Mouse (Mus musculus) macrophage (primary cell): Measurements from ENCODE around the gene Klf16. TPM values are rescaled to one million over a fixed set of nuclear protein-coding genes. Genes with fewer than 3 reads are reported as not detected.
"Not testable (repeated sequence)": the region's sequence is repeated elsewhere in the genome, so short reads cannot be mapped to it uniquely, and the experiment has no call there.

Experiments
- H3K27ac ChIP-seq: fragments of 350-480 bp; formaldehyde crosslinking; 2 replicates; pipeline ENCODE4 v1.9.0; 2021
- H3K36me3 ChIP-seq: fragments of 350-480 bp; formaldehyde crosslinking; 2 replicates; pipeline ENCODE4 v1.9.0; 2021; ENCODE audit errors: inconsistent target
- H3K4me3 ChIP-seq: fragments of 350-480 bp; formaldehyde crosslinking; 2 replicates; pipeline ENCODE4 v1.9.0; 2021; ENCODE audit errors: inconsistent target
- H3K79me2 ChIP-seq: fragments of 350-480 bp; formaldehyde crosslinking; 2 replicates; pipeline ENCODE4 v1.9.0; 2021; ENCODE audit errors: inconsistent target
- WGBS: methylation state at CpG from one replicate; pipeline ENCODE4 v1.1.7; 2026; ENCODE audit warnings: inconsistent platforms; ENCODE audit not compliant: missing documents; 5-methylcytosine and 5-hydroxymethylcytosine counted together
- polyA plus RNA-seq: library from polyadenylated mRNA; stranded (reverse); fragments of 250-400 nt; gene quantifications from 3 replicates; pipeline ENCODE4 v1.2.4, GENCODE M21; 2018; ENCODE audit warnings: inconsistent platforms

Klf16 gene
- polyA plus RNA-seq, 1 experiment from 2014 or later: 3.4 TPM

DNA sequence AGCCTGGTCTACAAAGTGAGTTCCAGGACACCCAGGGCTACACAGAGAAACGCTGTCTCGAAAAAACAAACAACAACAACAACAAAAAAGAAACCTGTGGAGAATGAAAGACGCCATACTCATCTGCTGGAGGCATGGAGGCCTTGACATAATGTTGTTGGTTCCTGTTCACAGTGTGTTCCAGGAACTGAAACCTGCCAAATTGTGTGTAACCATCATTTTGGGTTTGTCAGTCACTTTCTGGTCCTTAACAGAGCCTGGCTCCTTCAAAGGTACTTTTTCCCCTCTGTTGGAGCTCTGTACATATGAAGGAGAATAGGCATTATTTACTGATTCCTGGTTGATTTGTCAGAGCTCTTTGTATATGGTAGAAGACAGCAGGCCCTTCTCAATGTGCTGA is 34.8 kb upstream of the Klf16 start:
- H3K36me3 ChIP-seq: peaks cover 26% of the 10 kb centered on the region
- H3K4me3 ChIP-seq: no peak overlapping the region
- peaks cover 27% of the 10 kb centered on the region for H3K79me2 ChIP-seq
- H3K27ac ChIP-seq: no peak overlapping the region
- 66% methylated on average over 3 of the region's 3 CpGs for WGBS

DNA sequence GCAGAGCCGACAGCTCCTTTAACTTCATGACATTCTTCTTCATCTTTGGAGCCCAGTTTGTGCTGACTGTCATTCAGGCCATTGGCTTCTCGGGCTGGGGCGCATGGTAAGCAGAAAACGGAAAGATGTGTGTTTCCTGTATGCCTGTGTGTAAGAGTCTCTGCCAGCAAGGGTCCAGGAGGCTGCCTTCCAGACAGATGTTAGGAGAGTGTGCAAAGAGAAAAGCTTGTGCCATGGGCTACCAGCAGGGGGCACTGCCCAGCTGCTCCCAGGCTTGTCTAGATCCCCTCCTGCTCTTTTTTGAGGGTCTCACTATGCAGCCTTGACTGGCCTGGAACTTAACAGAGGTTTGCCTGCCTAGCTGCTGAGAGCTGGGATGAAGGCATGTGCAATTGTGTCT is 33.9 kb upstream of the Klf16 start:
- Histone ChIP-seq H3K4me3 (no peak overlapping the region), H3K27ac (0 out of 2 replicates have a peak overlapping the region, but pooled peaks have one; percentile 10), H3K36me3 (peaks cover 26% of the 10 kb centered on the region), H3K79me2 (peaks cover 35% of the 10 kb centered on the region)
- WGBS: 22% methylated on average over 4 of the region's 4 CpGs

DNA sequence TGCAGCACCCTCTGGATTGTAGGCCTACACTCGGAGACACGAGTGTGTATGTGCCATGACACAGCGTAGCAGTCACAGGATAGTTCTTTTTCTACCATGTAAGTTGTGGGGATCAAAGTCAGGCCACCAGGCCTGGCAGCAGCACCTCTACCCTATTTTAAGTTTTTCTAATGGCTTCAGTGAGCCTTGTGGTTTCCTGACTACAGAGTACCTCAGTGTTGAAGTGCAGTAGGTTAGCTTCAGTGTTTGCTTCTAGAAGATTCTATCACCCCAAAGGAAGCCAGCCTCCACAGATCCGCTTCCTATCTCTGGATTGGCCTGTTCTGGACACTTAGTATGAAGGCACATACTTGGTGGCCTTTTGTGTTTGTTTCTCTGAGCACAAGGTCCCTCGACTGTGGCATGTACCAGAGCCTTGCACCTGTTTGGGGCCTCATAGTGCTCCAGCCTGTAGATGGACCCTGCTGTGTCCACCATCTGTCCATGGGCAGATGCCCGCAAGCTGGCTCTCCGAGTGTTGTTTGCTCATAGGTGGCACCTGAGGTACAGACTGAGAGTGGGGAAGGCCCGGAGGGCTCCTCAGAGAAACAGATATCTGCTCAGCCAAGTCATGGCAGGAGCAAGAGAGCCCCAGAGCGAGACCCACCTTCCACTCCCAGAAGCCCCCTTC is 33.1 kb upstream of the Klf16 start:
- WGBS: 74% methylated on average over 9 of the region's 9 CpGs
- peaks cover 43% of the 10 kb centered on the region for H3K79me2 ChIP-seq
- peaks cover 23% of the 10 kb centered on the region for H3K36me3 ChIP-seq
- H3K4me3 ChIP-seq: no peak overlapping the region
- H3K27ac ChIP-seq: peak overlapping the region; percentile 10; the same call in 1 of the 2 replicates

DNA sequence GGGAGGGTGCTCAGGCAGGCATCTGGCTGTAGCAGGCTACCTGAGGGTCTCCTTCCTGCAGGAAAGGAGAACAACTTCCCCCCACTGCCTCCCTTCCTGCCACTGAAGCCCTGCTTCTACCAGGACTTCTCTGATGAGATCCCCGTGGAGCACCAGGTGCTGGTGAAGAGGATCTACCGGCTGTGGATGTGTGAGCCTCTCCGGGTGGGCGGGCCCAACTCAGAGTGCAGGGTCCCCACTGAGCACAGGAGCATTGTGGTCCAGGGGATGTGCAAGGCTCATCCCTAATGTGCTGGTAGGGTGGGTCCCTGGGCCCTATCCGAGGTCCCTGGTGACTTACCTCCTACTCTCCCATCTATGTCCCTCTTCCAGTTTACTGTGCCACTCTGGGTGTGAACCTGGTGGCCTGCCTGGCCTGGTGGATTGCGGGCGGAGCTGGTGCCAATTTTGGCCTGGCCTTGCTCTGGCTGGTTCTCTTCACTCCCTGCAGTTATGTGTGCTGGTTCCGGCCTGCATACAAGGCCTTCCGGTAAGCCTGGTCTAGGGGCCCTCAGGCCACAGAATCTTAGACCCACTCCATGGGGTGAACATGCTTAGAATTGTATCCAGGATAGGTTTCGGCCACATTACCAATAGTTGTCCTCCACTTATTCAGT is 32.3 kb upstream of the Klf16 start:
- 91% methylated on average over 9 of the region's 10 CpGs for WGBS
- Histone ChIP-seq H3K36me3 (peaks cover 15% of the 10 kb centered on the region), H3K27ac (no peak overlapping the region), H3K4me3 (no peak overlapping the region), H3K79me2 (peaks cover 52% of the 10 kb centered on the region)

DNA sequence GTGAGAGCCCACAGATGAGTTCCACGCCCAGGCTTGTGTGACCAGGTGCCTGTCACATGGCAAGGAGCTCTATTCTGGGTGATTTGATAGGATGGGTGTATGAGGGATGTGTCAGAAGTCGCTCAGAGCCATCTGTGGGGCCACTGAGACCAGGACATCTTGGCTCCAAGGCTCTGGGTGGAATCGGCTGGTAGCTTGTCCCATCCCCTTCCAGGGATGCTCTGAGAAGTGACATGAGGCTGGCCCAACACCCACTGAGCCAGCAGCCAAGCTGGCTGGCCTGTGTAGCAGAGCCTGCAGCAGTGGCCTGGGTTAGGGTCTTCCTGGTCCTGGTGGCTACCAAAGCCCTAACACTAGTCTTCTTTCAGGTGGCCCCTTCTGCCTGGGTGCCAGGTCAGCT is 31.3 kb upstream of the Klf16 start:
- no peak overlapping the region for H3K4me3 ChIP-seq
- peaks cover 11% of the 10 kb centered on the region for H3K36me3 ChIP-seq
- no peak overlapping the region for H3K27ac ChIP-seq
- 98% methylated on average over 3 of the region's 3 CpGs for WGBS
- peaks cover 61% of the 10 kb centered on the region for H3K79me2 ChIP-seq

DNA sequence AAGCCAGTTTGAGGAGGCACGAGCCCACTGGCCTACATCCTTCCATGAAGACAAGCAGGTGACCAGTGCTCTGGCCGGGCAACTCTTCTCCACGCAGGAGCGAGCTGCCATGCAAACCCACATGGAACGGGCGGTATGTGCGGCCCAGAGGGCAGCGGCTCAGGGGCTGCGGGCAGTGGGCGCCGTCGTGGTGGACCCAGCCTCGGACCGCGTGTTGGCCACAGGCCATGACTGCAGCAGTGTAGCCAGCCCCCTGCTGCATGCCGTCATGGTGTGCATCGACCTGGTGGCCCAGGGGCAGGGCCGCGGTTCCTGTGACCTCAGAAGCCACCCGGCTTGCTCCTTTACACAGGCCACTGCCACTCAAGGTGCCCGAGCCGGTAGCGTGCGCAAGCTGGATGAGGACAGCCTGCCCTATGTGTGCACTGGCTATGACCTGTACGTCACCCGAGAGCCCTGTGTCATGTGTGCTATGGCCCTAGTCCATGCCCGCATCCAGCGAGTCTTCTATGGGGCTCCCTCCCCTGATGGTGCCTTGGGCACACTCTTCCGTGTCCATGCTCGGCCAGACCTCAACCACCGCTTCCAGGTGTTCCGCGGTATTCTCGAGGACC is 29.7 kb upstream of the Klf16 start:
- Histone ChIP-seq H3K79me2 (peaks cover 64% of the 10 kb centered on the region), H3K4me3 (no peak overlapping the region), H3K27ac (no peak overlapping the region), H3K36me3 (peaks cover 11% of the 10 kb centered on the region)
- 94% methylated on average over 28 of the region's 34 CpGs for WGBS

DNA sequence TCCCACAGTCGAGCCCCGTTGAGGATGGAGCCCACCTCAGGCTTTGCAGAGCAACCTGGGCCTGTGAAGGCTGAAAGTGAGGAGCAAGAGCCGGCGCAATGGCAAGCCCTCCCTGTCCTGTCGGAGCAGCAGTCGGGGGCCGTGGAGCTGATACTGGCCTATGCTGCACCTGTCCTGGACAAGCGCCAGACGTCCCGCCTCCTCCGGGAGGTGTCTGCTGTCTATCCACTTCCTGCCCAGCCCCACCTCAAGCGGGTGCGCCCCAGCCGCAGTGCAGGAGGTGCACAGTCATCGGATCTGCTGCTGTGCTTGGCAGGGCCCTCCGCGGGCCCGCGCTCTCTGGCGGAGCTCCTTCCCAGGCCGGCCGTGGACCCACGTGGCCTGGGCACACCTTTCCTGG is 29.2 kb upstream of the Klf16 start:
- H3K27ac ChIP-seq: no peak overlapping the region

DNA sequence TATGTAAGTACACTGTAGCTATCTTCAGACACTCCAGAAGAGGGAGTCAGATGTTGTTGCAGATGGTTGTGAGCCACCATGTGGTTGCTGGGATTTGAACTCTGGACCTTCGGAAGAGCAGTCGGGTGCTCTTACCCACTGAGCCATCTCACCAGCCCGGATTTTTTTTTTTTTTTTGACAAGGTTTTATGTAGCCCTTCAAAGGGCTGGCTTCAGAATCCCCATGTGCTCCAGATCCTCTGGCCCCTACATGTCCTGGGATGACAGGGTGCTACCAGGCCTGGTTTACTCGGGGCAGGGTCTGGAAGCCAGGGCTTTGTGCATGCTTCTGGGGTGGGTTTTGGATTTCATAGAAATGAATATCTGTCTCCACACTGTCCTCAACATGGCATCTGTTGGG is 28.6 kb upstream of the Klf16 start, which contains the start of gene Gm49322:
Gm49322 (plus strand) TSS at position 301 of the 400 bp plus-strand sequence.
- H3K4me3 ChIP-seq, H3K27ac ChIP-seq: not testable (repeated sequence)
- 100% methylated on average over 1 of the region's 4 CpGs for WGBS
- Histone ChIP-seq H3K79me2 (peaks cover 64% of the 10 kb centered on the region), H3K36me3 (peaks cover 11% of the 10 kb centered on the region)

More for the DNA sequence above, 29.2 kb upstream of the Klf16 start:
- Histone ChIP-seq H3K4me3 (no peak overlapping the region), H3K79me2 (peaks cover 64% of the 10 kb centered on the region), H3K36me3 (peaks cover 11% of the 10 kb centered on the region)
- WGBS: 83% methylated on average over 23 of the region's 23 CpGs

DNA sequence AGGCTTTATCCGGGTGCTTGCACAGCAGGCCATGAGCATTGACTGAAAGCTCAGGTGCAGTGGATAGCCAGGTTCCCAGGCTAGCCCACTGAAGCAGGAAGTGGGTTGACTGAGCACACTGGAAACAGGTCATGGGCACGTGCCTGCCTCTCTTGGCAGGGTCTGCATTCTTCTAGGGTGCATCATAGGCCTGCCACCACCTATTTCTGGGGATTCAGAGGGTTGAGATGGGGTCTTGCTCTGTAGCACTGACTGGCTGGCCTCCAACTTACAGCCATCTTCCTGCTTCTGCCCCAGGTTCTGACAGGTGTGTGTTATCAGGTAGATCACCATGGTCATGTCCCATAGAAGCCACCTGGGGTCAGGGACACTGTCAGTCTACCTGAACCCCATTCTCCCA is 27.9 kb upstream of the Klf16 start:
- no peak overlapping the region for H3K27ac ChIP-seq
- H3K4me3 ChIP-seq: no peak overlapping the region
- H3K36me3 ChIP-seq: peaks cover 11% of the 10 kb centered on the region
- H3K79me2 ChIP-seq: peaks cover 64% of the 10 kb centered on the region
- WGBS: 83% methylated on average over 2 of the region's 2 CpGs

DNA sequence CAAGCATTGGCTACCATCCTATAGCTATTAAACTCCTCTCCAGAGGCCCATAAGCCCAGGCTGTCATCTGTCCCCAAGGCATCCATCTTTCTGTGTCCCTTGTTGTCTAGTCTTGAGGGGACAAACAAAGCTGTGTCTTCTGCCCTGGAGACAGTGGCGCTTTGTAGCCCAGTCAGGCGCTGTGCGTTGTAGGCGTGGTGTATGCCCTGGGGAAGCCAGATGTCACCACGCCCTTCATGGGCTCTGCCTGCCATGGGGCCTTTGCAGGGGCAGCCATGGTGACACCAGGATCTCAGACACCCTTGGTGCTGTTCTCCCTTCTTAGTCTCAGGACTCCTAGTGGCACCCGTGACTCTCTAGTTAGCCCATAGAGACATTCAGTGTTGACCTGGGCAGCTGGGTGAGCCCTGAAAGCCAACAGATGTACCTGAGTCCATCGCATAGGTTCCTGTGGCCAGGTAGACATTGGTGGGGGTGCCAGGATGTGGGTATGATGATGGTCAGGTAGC is 26.9 kb upstream of the Klf16 start:
- H3K4me3 ChIP-seq: peak overlapping the region; percentile 78
- H3K36me3 ChIP-seq: peaks cover 11% of the 10 kb centered on the region
- 92% methylated on average over 7 of the region's 7 CpGs for WGBS
- peaks cover 59% of the 10 kb centered on the region for H3K79me2 ChIP-seq
- H3K27ac ChIP-seq: peak overlapping the region; percentile 85

DNA sequence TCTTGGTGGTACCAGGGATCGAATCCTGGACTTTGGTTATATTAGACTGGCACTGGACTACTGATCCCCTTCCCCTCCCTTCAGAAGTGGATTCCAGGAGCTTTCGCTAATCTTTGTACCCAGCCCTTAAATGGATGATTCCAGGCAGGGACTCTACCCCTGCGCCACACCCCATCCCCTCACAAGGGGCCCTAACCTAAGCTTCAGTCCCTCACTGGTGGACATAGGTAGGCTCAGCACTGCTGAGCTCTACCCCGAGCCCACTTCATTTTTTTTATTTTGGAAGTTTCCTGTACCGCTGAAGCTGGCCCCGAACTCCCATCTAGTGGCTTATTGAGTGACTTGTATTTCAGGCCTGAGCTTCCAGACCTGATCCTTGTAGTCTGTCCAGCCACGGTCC is 26.2 kb upstream of the Klf16 start:
- 26% methylated on average over 7 of the region's 7 CpGs for WGBS

DNA sequence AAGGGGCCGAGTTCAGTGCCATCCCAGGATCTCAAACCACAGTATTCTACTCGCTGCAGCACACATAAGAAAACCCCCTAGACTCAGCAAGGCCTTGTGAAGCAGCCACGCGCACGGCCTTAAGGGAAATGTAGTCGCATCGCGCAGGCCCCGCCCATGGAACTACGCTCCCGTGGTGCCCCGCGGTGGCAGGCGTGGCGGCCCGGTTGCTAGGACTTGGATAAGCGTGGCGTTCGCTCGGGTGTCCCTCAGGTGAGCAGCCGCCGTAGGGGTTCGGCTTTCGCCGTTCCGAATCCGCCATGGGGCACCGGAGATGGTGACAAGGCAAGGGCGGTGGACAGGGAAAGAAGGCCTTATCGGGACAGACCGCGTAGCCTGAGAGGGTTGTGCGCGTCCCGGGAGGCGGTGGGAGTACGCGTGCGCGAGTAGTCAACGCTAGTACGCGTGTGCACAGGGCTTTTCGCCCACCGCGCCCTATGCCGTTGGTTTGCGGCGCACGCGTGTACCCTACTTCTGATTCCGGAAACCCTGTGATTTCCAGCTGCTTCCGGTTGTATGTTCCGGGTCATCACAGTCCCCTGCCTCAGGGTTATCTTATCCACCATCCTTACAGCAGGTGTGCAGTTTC is 25.7 kb upstream of the Klf16 start, which contains the start of the genes Scamp4 and Adat3:
Scamp4 (plus strand) TSS at position 175 of the 628 bp plus-strand sequence.
Adat3 (plus strand) TSS at position 183 of the 628 bp plus-strand sequence.
- peak within 1 kb of the TSS; percentile 78 for H3K4me3 ChIP-seq
- H3K27ac ChIP-seq: peak within 1 kb of the TSS; percentile 85
- H3K36me3 ChIP-seq: peaks cover 8% of the 10 kb centered on the region
- peaks cover 47% of the 10 kb centered on the region for H3K79me2 ChIP-seq
- under 1% methylated on average over 54 of the region's 54 CpGs for WGBS

More for the DNA sequence above, 26.2 kb upstream of the Klf16 start:
- peaks cover 52% of the 10 kb centered on the region for H3K79me2 ChIP-seq
- H3K4me3 ChIP-seq: peak overlapping the region; percentile 78
- peak overlapping the region; percentile 85 for H3K27ac ChIP-seq
- peaks cover 11% of the 10 kb centered on the region for H3K36me3 ChIP-seq

DNA sequence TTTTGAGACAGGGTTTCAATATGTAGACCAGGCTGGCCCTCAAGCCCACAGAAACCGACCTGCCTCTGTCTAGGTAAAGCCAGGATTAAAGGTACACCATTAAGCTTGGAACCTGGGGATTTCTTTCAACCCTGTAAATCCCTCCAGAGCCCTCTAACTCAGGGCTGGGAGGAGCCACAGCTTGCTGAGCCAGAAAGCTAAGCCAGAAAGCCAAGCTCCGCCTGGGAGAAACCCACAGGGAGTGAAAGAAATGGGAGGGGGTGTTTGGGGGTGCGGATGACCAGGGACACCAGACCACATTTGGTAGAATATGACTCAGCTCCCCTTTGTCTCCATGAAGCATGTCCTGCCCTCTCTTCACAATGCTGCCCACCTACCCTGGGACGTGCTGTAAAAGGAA is 19.2 kb upstream of the Klf16 start:
- Histone ChIP-seq H3K27ac (no peak overlapping the region), H3K36me3 (no peaks in the 10 kb centered on the region), H3K79me2 (no peaks in the 10 kb centered on the region), H3K4me3 (no peak overlapping the region)
- WGBS: 76% methylated on average over 4 of the region's 4 CpGs
